Mouse (Mus musculus): ENCODE data around the gene Spata16. TPM values are rescaled to one million over a fixed set of nuclear protein-coding genes. Genes with fewer than 3 reads are reported as not detected.
"Not testable (repeated sequence)": the region's sequence is repeated elsewhere in the genome, so short reads cannot be mapped to it uniquely, and the experiment has no call there.

Spata16 gene
- total RNA-seq (2021): not detected

GRCm38 (mm10) chr3:26637402-26637801, at the start of gene Spata16:
Gene Spata16 (plus strand): TSS chr3:26637620.
- intact Hi-C loops (cut with DNase I): no loop called here
- DNase-seq: no peak

GRCm38 (mm10) chr3:26604861-26605260, 32.6 kb upstream of the Spata16 start:
- intact Hi-C loops (cut with DNase I): no loop called here
- DNase-seq: no peak

- intact Hi-C loops (cut with DNase I): no loop called here
- DNase-seq: no peak
Measured at GRCm38 (mm10) chr3:26608531-26608930, 28.9 kb upstream of the Spata16 start.

GRCm38 (mm10) chr3:26639214-26639613, 1.8 kb downstream of the Spata16 start:
- DNase-seq: no peak
- intact Hi-C loops (cut with DNase I): no loop called here

GRCm38 (mm10) chr3:26639851-26640250, 2.4 kb downstream of the Spata16 start:
- no peak for DNase-seq
- intact Hi-C loops (cut with DNase I): no loop called here

GRCm38 (mm10) chr3:26640321-26641075, 3.1 kb downstream of the Spata16 start:
- no peak for DNase-seq
- intact Hi-C loops (cut with DNase I): no loop called here

GRCm38 (mm10) chr3:26641351-26642249, 4.2 kb downstream of the Spata16 start:
- intact Hi-C loops (cut with DNase I): no loop called here
- peak; percentile 80 for DNase-seq

GRCm38 (mm10) chr3:26644136-26644535, 6.7 kb downstream of the Spata16 start:
- no peak for DNase-seq
- intact Hi-C loops (cut with DNase I): no loop called here

- intact Hi-C loops (cut with DNase I): no loop called here
- DNase-seq: peak; percentile 10
Measured at GRCm38 (mm10) chr3:26646834-26647233, 9.4 kb downstream of the Spata16 start.

- intact Hi-C loops (cut with DNase I): no loop called here
- no peak for DNase-seq
Measured at GRCm38 (mm10) chr3:26685832-26686231, 48.4 kb downstream of the Spata16 start.

- DNase-seq; intact Hi-C loops (cut with DNase I): not testable (repeated sequence)
Measured at GRCm38 (mm10) chr3:26709492-26709891, 72.1 kb downstream of the Spata16 start.

GRCm38 (mm10) chr3:26727526-26727925, 90.1 kb downstream of the Spata16 start:
- intact Hi-C loops (cut with DNase I): no loop called here
- DNase-seq: no peak

- DNase-seq: no peak
- intact Hi-C loops (cut with DNase I): no loop called here
Measured at GRCm38 (mm10) chr3:26750492-26750891, 113.1 kb downstream of the Spata16 start.

- intact Hi-C loops (cut with DNase I): no loop called here
- no peak for DNase-seq
Measured at GRCm38 (mm10) chr3:26752441-26752840, 115.0 kb downstream of the Spata16 start.

- intact Hi-C loops (cut with DNase I): no loop called here
- DNase-seq: no peak
Measured at GRCm38 (mm10) chr3:26793334-26794101, 156.1 kb downstream of the Spata16 start.

GRCm38 (mm10) chr3:26795851-26796538, 158.6 kb downstream of the Spata16 start:
- no peak for DNase-seq
- intact Hi-C loops (cut with DNase I): no loop called here

- intact Hi-C loops (cut with DNase I): no loop called here
- no peak for DNase-seq
Measured at GRCm38 (mm10) chr3:26796954-26797353, 159.5 kb downstream of the Spata16 start.

- intact Hi-C loops (cut with DNase I): no loop called here
- no peak for DNase-seq
Measured at GRCm38 (mm10) chr3:26814307-26814706, 176.9 kb downstream of the Spata16 start.

GRCm38 (mm10) chr3:26815764-26816163, 178.3 kb downstream of the Spata16 start:
- DNase-seq: no peak
- intact Hi-C loops (cut with DNase I): no loop called here

GRCm38 (mm10) chr3:26819398-26819797, 182.0 kb downstream of the Spata16 start:
- intact Hi-C loops (cut with DNase I): no loop called here
- no peak for DNase-seq
